Mouse (Mus musculus) adrenal gland, adult 18-20 months (tissue): ENCODE measurements around the gene Ube4a. TPM values are rescaled to one million over a fixed set of nuclear protein-coding genes. Genes with fewer than 3 reads are reported as not detected.
A peak's percentile ranks its signal among the peaks of the same experiment; 100 is the strongest.
"Not testable (repeated sequence)": the region's sequence is repeated elsewhere in the genome, so short reads cannot be mapped to it uniquely, and the experiment has no call there.

Source experiments
- DNase-seq, 2 experiments: peaks; one replicate each; pipeline ENCODE4 v3.0.0; 2021 to 2022; ENCODE audit warnings: low spot score in 2 of 2
- total RNA-seq, 2 experiments: library from RNA; stranded (reverse); gene quantifications; 1 replicate in 1 of 2; 2 replicates in 1 of 2; pipeline ENCODE4 v1.2.3; 2021

The Ube4a gene
- total RNA-seq, 2 experiments from 2014 or later = 85.6 to 103 TPM

- no peak for DNase-seq
These were observed 16.7 kb upstream of the Ube4a start for GRCm38 (mm10) chr9:44982081-44982480.

- no peak for DNase-seq
These were observed 16.3 kb upstream of the Ube4a start, which contains the start of gene Cd3d for GRCm38 (mm10) chr9:44981676-44982075. TSS of gene Cd3d (plus strand) at chr9:44981786.

GRCm38 (mm10) chr9:44981104-44981503 is 15.7 kb upstream of the Ube4a start:
- DNase-seq = no peak

- DNase-seq = no peak
These were observed 14.8 kb upstream of the Ube4a start, which contains the start of gene Cd3g for GRCm38 (mm10) chr9:44980242-44980641. TSS of gene Cd3g (minus strand) at chr9:44980431.

- no peak for DNase-seq
These were observed 14.4 kb upstream of the Ube4a start for GRCm38 (mm10) chr9:44979806-44980205.

GRCm38 (mm10) chr9:44977813-44978212 is 12.4 kb upstream of the Ube4a start:
- no peak for DNase-seq

- no peak for DNase-seq
These were observed 4.0 kb upstream of the Ube4a start for GRCm38 (mm10) chr9:44969450-44969849.

- DNase-seq = not testable (repeated sequence)
These were observed 2.4 kb upstream of the Ube4a start for GRCm38 (mm10) chr9:44967763-44968162.

GRCm38 (mm10) chr9:44966815-44967242 is 1.4 kb upstream of the Ube4a start:
- peak; percentile 62 to 69 for DNase-seq

- DNase-seq = no peak
These were observed 550 bp upstream of the Ube4a start for GRCm38 (mm10) chr9:44965833-44966466.

- DNase-seq = no peak
These were observed 11.0 kb downstream of the Ube4a start for GRCm38 (mm10) chr9:44954432-44954831.

GRCm38 (mm10) chr9:44947836-44948235 is 17.6 kb downstream of the Ube4a start:
- no peak for DNase-seq

GRCm38 (mm10) chr9:44946185-44946695 is 19.2 kb downstream of the Ube4a start:
- DNase-seq = no peak

GRCm38 (mm10) chr9:44942421-44942820 is 23.0 kb downstream of the Ube4a start:
- DNase-seq = no peak

GRCm38 (mm10) chr9:44941756-44942155 is 23.6 kb downstream of the Ube4a start:
- DNase-seq = no peak

GRCm38 (mm10) chr9:44921543-44921942 is 43.9 kb downstream of the Ube4a start:
- DNase-seq = no peak

- DNase-seq = no peak
These were observed 44.3 kb downstream of the Ube4a start for GRCm38 (mm10) chr9:44921123-44921468.

GRCm38 (mm10) chr9:44920374-44921122 is 44.9 kb downstream of the Ube4a start, which contains the start of gene Atp5l:
TSS of gene Atp5l (minus strand) at chr9:44920742.
- DNase-seq = peak; percentile 75 to 79

GRCm38 (mm10) chr9:44919606-44920005 is 45.8 kb downstream of the Ube4a start:
- no peak for DNase-seq

GRCm38 (mm10) chr9:44916196-44916595 is 49.2 kb downstream of the Ube4a start:
- no peak for DNase-seq

GRCm38 (mm10) chr9:44914706-44915105 is 50.7 kb downstream of the Ube4a start:
- no peak for DNase-seq

GRCm38 (mm10) chr9:44911365-44911764 is 54.0 kb downstream of the Ube4a start:
- DNase-seq = no peak
